Mouse (Mus musculus) ES-Bruce4 (cell line): Measurements from ENCODE around the gene Pofut2. TPM values are rescaled to one million over a fixed set of nuclear protein-coding genes. Genes with fewer than 3 reads are reported as not detected.
A peak's percentile ranks its signal among the peaks of the same experiment; 100 is the strongest.

Experiments
- H3K27ac ChIP-seq: 2 replicates; pipeline ENCODE4 v1.5.1; 2012; ENCODE audit warnings: low read length, inconsistent platforms; ENCODE audit not compliant: insufficient read depth
- H3K27me3 ChIP-seq: 2 replicates; pipeline ENCODE4 v1.6.1; 2012; ENCODE audit warnings: mild to moderate bottlenecking, low read length, inconsistent platforms; ENCODE audit not compliant: control insufficient read depth, poor library complexity, insufficient read depth, severe bottlenecking
- H3K36me3 ChIP-seq: 2 replicates; pipeline ENCODE4 v1.6.1; 2012; ENCODE audit warnings: inconsistent platforms, mild to moderate bottlenecking, low read length, moderate library complexity; ENCODE audit not compliant: control insufficient read depth, poor library complexity, insufficient read depth, severe bottlenecking
- H3K4me1 ChIP-seq: one replicate; pipeline ENCODE4 v1.8.1; 2011; ENCODE audit warnings: low read length; ENCODE audit not compliant: control insufficient read depth, insufficient read depth
- H3K4me3 ChIP-seq: 2 replicates; pipeline ENCODE4 v1.5.1; 2011; ENCODE audit warnings: low read depth, mild to moderate bottlenecking, low read length
- H3K9ac ChIP-seq: 2 replicates; pipeline ENCODE4 v1.6.1; 2012; ENCODE audit warnings: low read depth, mild to moderate bottlenecking, inconsistent platforms; ENCODE audit not compliant: poor library complexity, severe bottlenecking
- H3K9me3 ChIP-seq: replicated peaks from 2 replicates; pipeline ENCODE4 v1.6.1; 2012; ENCODE audit warnings: mild to moderate bottlenecking, low read length, inconsistent platforms; ENCODE audit not compliant: control insufficient read depth, poor library complexity, insufficient read depth, severe bottlenecking
- CTCF ChIP-seq: IDR thresholded peaks from one replicate; pipeline ENCODE4 v1.8.1; 2011; ENCODE audit warnings: low read depth, low read length
- EP300 ChIP-seq: IDR thresholded peaks from 2 replicates; pipeline ENCODE4 v1.6.1; 2011; ENCODE audit warnings: low read depth, low read length; ENCODE audit not compliant: insufficient read depth
- POLR2A ChIP-seq: IDR thresholded peaks from one replicate; pipeline ENCODE4 v1.8.1; 2011; ENCODE audit warnings: low read length; ENCODE audit not compliant: insufficient read depth
- polyA plus RNA-seq: library from polyadenylated mRNA; stranded (reverse); fragments of >200 nt; gene quantifications from 2 replicates; pipeline ENCODE4 v1.2.4, GENCODE M21; 2011; ENCODE audit warnings: low read depth; ENCODE audit not compliant: missing spikeins, insufficient read depth, insufficient read length

The Pofut2 gene
- polyA plus RNA-seq, 1 experiment: 30.5 TPM

GRCm38 (mm10) chr10:77287626-77288025 is 28.6 kb downstream of the Pofut2 start:
- H3K9ac ChIP-seq: no peak overlapping the region
- no peaks in the 10 kb centered on the region for H3K36me3 ChIP-seq
- no peak overlapping the region for H3K4me3 ChIP-seq
- H3K4me1 ChIP-seq: no peaks in the 10 kb centered on the region
- no peaks in the 10 kb centered on the region for H3K9me3 ChIP-seq
- TF ChIP-seq EP300 (no peak), POLR2A (no peak), CTCF (no peak)
- no peaks in the 10 kb centered on the region for H3K27me3 ChIP-seq
- no peak overlapping the region for H3K27ac ChIP-seq

- Histone ChIP-seq H3K4me1 (no peaks in the 10 kb centered on the region), H3K9me3 (no peaks in the 10 kb centered on the region), H3K9ac (no peak overlapping the region), H3K36me3 (no peaks in the 10 kb centered on the region), H3K4me3 (no peak overlapping the region), H3K27ac (no peak overlapping the region), H3K27me3 (no peaks in the 10 kb centered on the region)
- TF ChIP-seq CTCF (no peak), POLR2A (no peak), EP300 (no peak)
These were observed 29.7 kb downstream of the Pofut2 start for GRCm38 (mm10) chr10:77288639-77289195.

GRCm38 (mm10) chr10:77289559-77289958 is 30.5 kb downstream of the Pofut2 start:
- no peaks in the 10 kb centered on the region for H3K27me3 ChIP-seq
- H3K4me3 ChIP-seq: no peak overlapping the region
- H3K36me3 ChIP-seq: no peaks in the 10 kb centered on the region
- no peaks in the 10 kb centered on the region for H3K9me3 ChIP-seq
- H3K27ac ChIP-seq: no peak overlapping the region
- H3K9ac ChIP-seq: no peak overlapping the region
- no peaks in the 10 kb centered on the region for H3K4me1 ChIP-seq
- no peak for TF ChIP-seq POLR2A
- no peak for TF ChIP-seq CTCF
- TF ChIP-seq EP300: no peak

- no peak overlapping the region for H3K4me3 ChIP-seq
- H3K9ac ChIP-seq: no peak overlapping the region
- H3K9me3 ChIP-seq: no peaks in the 10 kb centered on the region
- H3K36me3 ChIP-seq: no peaks in the 10 kb centered on the region
- H3K27me3 ChIP-seq: no peaks in the 10 kb centered on the region
- TF ChIP-seq EP300 (no peak), POLR2A (no peak), CTCF (no peak)
- no peaks in the 10 kb centered on the region for H3K4me1 ChIP-seq
- no peak overlapping the region for H3K27ac ChIP-seq
These were observed 31.8 kb downstream of the Pofut2 start for GRCm38 (mm10) chr10:77290624-77291366.

GRCm38 (mm10) chr10:77294691-77295090 is 35.7 kb downstream of the Pofut2 start:
- Histone ChIP-seq H3K27me3 (no peaks in the 10 kb centered on the region), H3K9ac (no peak overlapping the region), H3K36me3 (no peaks in the 10 kb centered on the region), H3K27ac (no peak overlapping the region), H3K9me3 (no peaks in the 10 kb centered on the region), H3K4me3 (peak overlapping the region; percentile 15; the same call in 1 of the 2 replicates), H3K4me1 (no peaks in the 10 kb centered on the region)
- TF ChIP-seq CTCF (no peak), POLR2A (no peak), EP300 (no peak)

GRCm38 (mm10) chr10:77298621-77299020 is 39.6 kb downstream of the Pofut2 start:
- H3K27me3 ChIP-seq: no peaks in the 10 kb centered on the region
- no peak overlapping the region for H3K27ac ChIP-seq
- H3K4me1 ChIP-seq: no peaks in the 10 kb centered on the region
- H3K9me3 ChIP-seq: no peaks in the 10 kb centered on the region
- H3K36me3 ChIP-seq: no peaks in the 10 kb centered on the region
- no peak overlapping the region for H3K4me3 ChIP-seq
- TF ChIP-seq POLR2A (no peak), CTCF (no peak), EP300 (no peak)
- no peak overlapping the region for H3K9ac ChIP-seq
